Mouse (Mus musculus) olfactory bulb, adult 2 months (tissue): Measurements from ENCODE around the gene Dnajb8.

Experiments used
- CTCF ChIP-seq: fragments of 200-500 bp; IDR thresholded peaks from 2 replicates; pipeline ENCODE4 v1.5.1; 2012; ENCODE audit warnings: low read depth, mild to moderate bottlenecking, low read length, moderate library complexity; ENCODE audit not compliant: insufficient read depth
- POLR2A ChIP-seq: fragments of 200-500 bp; IDR thresholded peaks from 2 replicates; pipeline ENCODE4 v1.6.1; 2012; ENCODE audit warnings: mild to moderate bottlenecking, low read depth, low read length, moderate library complexity; ENCODE audit not compliant: insufficient read depth

DNA sequence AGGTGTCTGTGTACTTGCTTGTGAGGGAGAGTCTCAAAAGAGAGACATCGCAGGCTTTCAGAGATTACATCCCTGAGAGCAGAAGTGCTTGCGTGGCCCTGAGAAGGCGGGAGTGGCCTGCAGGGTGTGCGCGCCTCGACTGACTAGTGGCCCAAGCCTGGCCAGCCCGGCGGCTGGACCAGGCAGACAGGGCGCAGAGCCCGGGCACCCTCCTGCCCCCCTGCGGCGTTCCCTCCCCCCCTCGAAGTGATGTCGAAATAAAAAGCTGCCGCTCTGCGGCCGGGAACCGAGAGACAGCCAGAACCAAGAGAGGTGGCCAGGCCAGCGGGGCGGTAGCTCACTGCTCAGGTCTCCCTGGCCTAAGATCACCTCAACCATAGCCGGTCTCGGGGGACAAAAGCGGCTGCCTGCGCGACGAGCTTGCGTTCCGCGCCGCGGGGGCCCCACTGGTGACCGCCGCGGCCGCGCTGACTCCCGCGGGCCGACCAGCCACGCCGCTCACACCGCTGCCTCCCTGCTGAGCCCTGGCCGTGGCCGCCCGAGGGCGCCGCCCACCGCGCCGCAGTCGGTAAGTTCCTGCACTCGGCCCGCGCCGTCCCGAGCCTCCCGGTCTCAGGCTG, 28.5 kb upstream of the Dnajb8 start, which contains the start of gene Gata2:
- TF ChIP-seq CTCF (no peak), POLR2A (no peak)
